Mouse (Mus musculus) Patski (cell line): Measurements from ENCODE around the gene Abca7. TPM values are rescaled to one million over a fixed set of nuclear protein-coding genes. Genes with fewer than 3 reads are reported as not detected.

Experiments
- ATAC-seq: fragments of 100-300 bp; one replicate; pipeline ENCODE4 v1.8.0; 2021
- CTCF ChIA-PET: fragments of 350-600 bp; sonication (Branson Sonifier 250); formaldehyde crosslinking; loops from one replicate; lab custom pipeline; 2022; ENCODE audit warnings: inconsistent platforms; lab: Charles Lee
- POLR2A ChIA-PET: fragments of 350-600 bp; sonication (Branson Sonifier 250); formaldehyde crosslinking; loops from one replicate; lab custom pipeline; 2022; ENCODE audit warnings: antibody characterized with exemption, inconsistent platforms; lab: Charles Lee
- DNase-seq: peaks from one replicate; pipeline ENCODE4 v3.0.0-alpha.2; 2011; ENCODE audit warnings: low read depth, low spot score
- H3K27me3 ChIP-seq: fragments of 371-371 bp; one replicate; pipeline ENCODE4 v1.5.1; 2021
- CTCF ChIP-seq: fragments of 100-300 bp; IDR thresholded peaks from one replicate; pipeline ENCODE4 v1.5.1; 2021
- in situ Hi-C: fragments of 300-500 bp; cut with MboI; formaldehyde crosslinking; loops from 3 replicates; pipeline ENCODE4 v1.11.1; 2018; ENCODE audit warnings: low pct_unique_long_range_greater_than_20kb, mixed read lengths
- polyA plus RNA-seq: library from polyadenylated mRNA; unstranded; gene quantifications from one replicate; pipeline ENCODE4 v1.2.3, GENCODE M21; 2021

The Abca7 gene
- polyA plus RNA-seq, 1 experiment from 2014 or later = 19.9 TPM

DNA sequence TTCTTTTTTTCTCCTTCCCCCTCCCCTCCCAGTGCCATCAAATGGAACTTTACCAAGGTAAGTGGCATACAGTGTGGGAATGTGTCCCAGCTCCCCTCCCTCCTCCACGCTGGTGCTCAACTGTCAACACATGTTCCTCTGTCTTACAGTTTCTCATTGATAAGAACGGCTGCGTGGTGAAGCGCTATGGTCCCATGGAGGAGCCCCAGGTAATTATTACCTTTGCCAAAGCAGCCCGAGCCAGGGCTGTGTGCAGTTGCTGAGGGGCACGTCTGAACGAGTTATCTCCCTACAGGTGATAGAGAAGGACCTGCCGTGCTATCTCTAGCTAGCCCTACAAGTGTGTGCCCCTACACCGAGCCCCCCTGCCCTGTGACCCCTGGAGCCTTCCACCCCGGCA is 59.6 kb downstream of the Abca7 start:
- in situ Hi-C loops = loop anchor here (10.0 kb wide), 1 partner anchor 59 kb away; the partner anchor contains the start of gene Stk11
- DNase-seq = no peak
- H3K27me3 ChIP-seq = no peaks in the 10 kb centered on the region
- ChIA-PET POLR2A (interaction anchor here (0.6 to 4.6 kb wide), 12 partner anchors 9 to 210 kb away, joined by 3 to 50 read pairs (median 4); partner anchors contain the start of genes Cnn2 and Polr2e), CTCF (interaction anchor here (1.0 to 1.9 kb wide), 2 partner anchors 56 to 69 kb away, joined by 3 to 5 read pairs; no protein-coding TSS in a partner anchor)
- ATAC-seq = no peak
- TF ChIP-seq CTCF = no peak

DNA sequence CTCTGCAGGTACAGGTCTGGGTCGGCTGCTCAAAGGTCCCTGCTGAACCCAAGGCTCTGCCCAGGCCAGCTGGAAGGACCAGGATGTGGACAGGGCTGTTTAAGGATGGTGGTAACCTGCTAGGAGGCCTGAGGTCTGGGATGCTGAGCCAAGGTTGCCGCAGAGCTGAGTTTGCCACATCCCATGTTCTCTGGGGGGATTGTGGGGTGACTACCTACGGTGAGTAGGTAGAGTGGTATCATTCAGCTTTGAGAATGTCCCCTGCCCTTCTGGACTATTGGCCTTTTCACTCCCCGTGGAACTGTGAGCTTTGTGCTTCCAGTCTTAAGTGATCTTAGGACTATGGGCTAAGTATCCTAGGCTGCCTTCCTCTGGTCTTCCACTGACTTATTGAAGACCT is 60.2 kb downstream of the Abca7 start:
- ChIA-PET POLR2A (interaction anchor here (0.6 to 4.6 kb wide), 15 partner anchors 8 to 211 kb away, joined by 3 to 50 read pairs (median 3); partner anchors contain the start of genes Cnn2 and Polr2e), CTCF (interaction anchor here (1.9 kb wide), 1 partner anchor 70 kb away, joined by 5 read pairs; no protein-coding TSS in a partner anchor)
- DNase-seq (no peak), ATAC-seq (no peak)
- in situ Hi-C loops = loop anchor here (10.0 kb wide), 1 partner anchor 58 kb away; the partner anchor contains the start of gene Stk11
- H3K27me3 ChIP-seq = no peaks in the 10 kb centered on the region
- TF ChIP-seq CTCF = no peak

DNA sequence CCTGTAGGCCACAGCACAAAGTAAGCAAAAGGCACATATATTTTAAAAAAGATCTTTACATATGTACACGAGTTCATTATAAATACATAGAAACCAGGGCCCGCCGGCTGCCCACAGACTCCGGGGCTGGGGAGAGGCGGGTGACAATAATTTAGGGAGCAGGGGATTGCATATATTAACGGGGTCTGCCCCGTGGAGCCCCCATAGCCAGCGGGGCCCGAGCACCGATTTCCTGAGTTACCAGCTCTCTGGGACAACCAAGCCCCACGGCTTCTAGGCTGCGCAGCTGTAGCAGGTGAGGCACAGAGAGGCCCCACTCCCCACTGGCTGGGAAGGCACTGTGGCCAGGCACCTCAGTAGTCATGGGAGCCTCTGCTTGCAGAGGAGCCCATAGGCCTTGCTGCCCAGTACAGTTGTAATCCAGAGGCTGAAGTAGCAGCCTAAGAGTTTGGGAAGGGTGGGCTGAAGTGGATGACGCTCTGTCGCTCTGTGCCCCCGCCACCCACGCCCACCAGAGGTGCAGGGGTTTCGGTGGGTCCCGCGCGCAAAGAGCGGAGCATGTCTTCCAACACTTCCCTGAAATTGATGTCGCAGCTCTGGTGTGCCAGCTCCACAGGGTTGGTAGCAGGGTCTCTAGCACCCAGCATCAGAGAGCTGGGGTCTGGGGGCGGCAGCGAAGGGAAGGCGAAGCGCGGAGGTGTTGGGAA is 60.8 kb downstream of the Abca7 start:
- DNase-seq (no peak), ATAC-seq (no peak)
- H3K27me3 ChIP-seq = no peaks in the 10 kb centered on the region
- CTCF ChIA-PET = interaction anchor here (1.3 to 1.9 kb wide), 2 partner anchors 10 to 71 kb away, joined by 5 to 6 read pairs; no protein-coding TSS in a partner anchor
- no peak for TF ChIP-seq CTCF
- POLR2A ChIA-PET = interaction anchor here (0.5 to 4.6 kb wide), 12 partner anchors 10 to 70 kb away, joined by 3 to 50 read pairs (median 4); partner anchors contain the start of gene Polr2e
- in situ Hi-C loops = loop anchor here (10.0 kb wide), 1 partner anchor 58 kb away; the partner anchor contains the start of gene Stk11

DNA sequence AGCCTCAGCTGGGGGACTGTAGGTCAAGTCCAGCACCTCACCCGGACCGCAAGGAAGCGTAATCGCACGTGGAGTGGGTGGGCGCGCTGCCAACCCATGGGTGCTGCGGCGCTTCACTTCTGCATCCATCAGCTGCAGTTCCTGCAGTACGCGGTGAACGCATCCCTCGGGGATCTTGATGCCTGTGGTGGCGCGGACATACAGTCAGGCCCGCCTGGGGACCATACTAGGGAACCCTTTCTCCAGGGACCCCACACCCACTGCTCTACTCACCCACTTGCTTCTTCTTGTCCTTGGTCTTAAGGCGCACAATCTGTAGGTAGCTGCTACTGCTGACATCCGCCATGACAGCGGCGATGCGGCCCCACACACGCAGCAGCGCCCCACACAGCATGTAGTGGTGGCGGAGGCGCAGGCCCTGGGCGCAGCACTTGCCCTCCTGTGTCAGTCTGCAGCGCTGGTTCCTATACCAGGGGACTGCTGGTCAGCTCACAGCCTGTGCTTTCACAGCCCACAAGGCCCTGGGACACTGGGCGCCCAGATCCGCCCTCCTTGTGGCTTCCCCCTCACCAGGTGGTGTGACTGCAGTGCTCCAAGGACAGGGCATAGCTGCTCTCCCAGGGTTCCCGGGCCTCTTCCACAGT is 61.5 kb downstream of the Abca7 start:
- TF ChIP-seq CTCF = no peak
- POLR2A ChIA-PET = interaction anchor here (0.5 to 4.6 kb wide), 8 partner anchors 9 to 71 kb away, joined by 3 to 50 read pairs (median 4); no protein-coding TSS in a partner anchor
- CTCF ChIA-PET = interaction anchor here (1.3 kb wide), 1 partner anchor 9 kb away, joined by 6 read pairs; no protein-coding TSS in a partner anchor
- ATAC-seq (no peak), DNase-seq (no peak)
- H3K27me3 ChIP-seq = no peaks in the 10 kb centered on the region
- in situ Hi-C loops = loop anchor here (10.0 kb wide), 1 partner anchor 57 kb away; the partner anchor contains the start of gene Stk11

DNA sequence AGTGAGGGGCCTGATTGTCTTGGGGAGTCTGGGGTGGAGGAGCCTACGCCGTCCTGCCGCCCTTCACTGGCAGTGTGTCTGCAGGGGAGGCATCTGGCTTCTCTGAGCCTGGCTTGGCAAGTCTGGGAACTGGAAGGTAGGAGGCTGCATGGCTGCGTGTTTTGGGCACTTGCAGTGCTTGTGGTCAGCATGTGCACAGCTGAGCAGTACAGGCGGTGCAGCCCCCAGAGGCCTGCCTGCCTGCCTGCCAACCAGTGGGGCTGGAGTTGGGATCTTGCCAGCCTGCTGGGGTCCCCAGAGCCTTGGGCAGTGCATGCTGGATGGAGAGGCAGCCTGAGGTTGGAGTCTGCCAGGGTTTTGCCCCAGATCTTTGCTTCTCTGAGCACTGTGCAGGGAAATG is 66.8 kb downstream of the Abca7 start:
- no peaks in the 10 kb centered on the region for H3K27me3 ChIP-seq
- ChIA-PET POLR2A (interaction anchor here (1.5 kb wide), 1 partner anchor 8 kb away, joined by 5 read pairs; no protein-coding TSS in a partner anchor), CTCF (no interaction called here)
- ATAC-seq (no peak), DNase-seq (no peak)
- TF ChIP-seq CTCF = no peak
- in situ Hi-C loops = no loop called here

DNA sequence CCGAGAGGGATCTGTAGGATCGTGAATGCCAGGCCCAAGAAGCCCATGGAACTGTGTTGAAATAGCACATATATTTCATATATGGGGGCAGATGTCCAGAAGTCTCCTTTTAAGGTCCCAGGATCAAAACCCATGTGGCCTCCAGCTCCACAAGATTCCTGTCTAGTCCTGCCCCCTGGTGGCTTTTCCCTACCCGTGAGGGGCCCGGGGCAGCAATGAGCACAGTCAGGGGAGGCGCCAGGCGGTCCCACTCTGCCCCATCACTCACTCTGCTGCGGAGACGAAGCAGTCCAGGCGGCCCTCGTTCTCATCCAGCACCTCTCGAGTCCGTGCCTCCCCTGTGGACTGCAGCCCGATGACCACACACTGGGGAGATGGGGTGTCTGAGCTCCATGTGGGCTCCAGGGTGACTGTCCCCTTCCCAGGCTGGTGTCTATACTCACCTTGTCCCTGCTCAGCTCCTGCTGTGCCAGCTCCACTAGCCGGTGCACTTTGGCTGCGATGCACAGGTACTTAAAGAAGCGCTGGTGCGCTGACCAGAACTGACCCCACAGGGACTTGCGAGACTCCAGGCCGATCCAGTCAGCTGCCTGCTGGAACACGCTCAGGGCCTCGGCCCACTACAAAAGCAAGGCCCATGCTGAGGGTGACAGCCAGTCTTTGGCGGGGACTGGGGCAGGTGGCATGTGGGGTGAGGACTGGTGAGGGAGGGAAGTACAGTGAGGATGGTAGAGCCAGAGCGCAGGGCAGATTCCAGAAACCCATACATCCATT is 67.8 kb downstream of the Abca7 start:
- ChIA-PET POLR2A (interaction anchor here (1.2 to 1.5 kb wide), 3 partner anchors 7 to 79 kb away, joined by 3 to 5 read pairs (median 4); partner anchors contain the start of gene Tmem259), CTCF (no interaction called here)
- in situ Hi-C loops = no loop called here
- ATAC-seq (no peak), DNase-seq (no peak)
- TF ChIP-seq CTCF = no peak
- H3K27me3 ChIP-seq = no peaks in the 10 kb centered on the region

Other genes with a start within 250 kb of the Abca7 start
- 44.6 TPM for gene Polrmt, start 249.9 kb upstream of the Abca7 start, polyA plus RNA-seq
- gene Fgf22, start 241.4 kb upstream of the Abca7 start, polyA plus RNA-seq = 0.63 TPM
- gene Rnf126, start 229.5 kb upstream of the Abca7 start, polyA plus RNA-seq = 58.5 TPM
- gene Fstl3, start 219.2 kb upstream of the Abca7 start, polyA plus RNA-seq = 2.3 TPM
- not detected for gene Prss57, start 205.5 kb upstream of the Abca7 start, polyA plus RNA-seq
- gene Palm, start 202.9 kb upstream of the Abca7 start, polyA plus RNA-seq = 141 TPM
- 0.17 TPM for gene Misp, start 175.5 kb upstream of the Abca7 start, polyA plus RNA-seq
- gene Ptbp1, start 142.1 kb upstream of the Abca7 start, polyA plus RNA-seq = 349 TPM
- 7.5 TPM for gene Prtn3, start 122.0 kb upstream of the Abca7 start, polyA plus RNA-seq
- 34.6 TPM for gene Plppr3, start 121.9 kb upstream of the Abca7 start, polyA plus RNA-seq
- gene Elane, start 110.2 kb upstream of the Abca7 start, polyA plus RNA-seq = not detected
- not detected for gene Cfd, start 105.6 kb upstream of the Abca7 start, polyA plus RNA-seq
- gene Med16, start 87.6 kb upstream of the Abca7 start, polyA plus RNA-seq = 27.1 TPM
- not detected for gene Gm26602, start 85.6 kb upstream of the Abca7 start, polyA plus RNA-seq
- gene Kiss1r, start 79.5 kb upstream of the Abca7 start, polyA plus RNA-seq = 2.1 TPM
- 101 TPM for gene R3hdm4, start 75.3 kb upstream of the Abca7 start, polyA plus RNA-seq
- gene Arid3a, start 69.5 kb upstream of the Abca7 start, polyA plus RNA-seq = 5.9 TPM
- gene Wdr18, start 36.3 kb upstream of the Abca7 start, polyA plus RNA-seq = 45.4 TPM
- 0.54 TPM for gene Grin3b, start 25.8 kb upstream of the Abca7 start, polyA plus RNA-seq
- 145 TPM for gene Tmem259, start 12.2 kb upstream of the Abca7 start, polyA plus RNA-seq
- 393 TPM for gene Cnn2, start 7.9 kb upstream of the Abca7 start, polyA plus RNA-seq
- 0.85 TPM for gene Arhgap45, start 20.2 kb downstream of the Abca7 start, polyA plus RNA-seq
- gene Polr2e, start 43.3 kb downstream of the Abca7 start, polyA plus RNA-seq = 146 TPM
- gene Gpx4, start 50.7 kb downstream of the Abca7 start, polyA plus RNA-seq = 916 TPM
- gene Sbno2, start 109.1 kb downstream of the Abca7 start, polyA plus RNA-seq = 181 TPM
- gene Stk11, start 119.3 kb downstream of the Abca7 start, polyA plus RNA-seq = 140 TPM
- 475 TPM for gene Atp5d, start 142.1 kb downstream of the Abca7 start, polyA plus RNA-seq
- gene Cbarp, start 144.3 kb downstream of the Abca7 start, polyA plus RNA-seq = 30.0 TPM
- gene Midn, start 151.8 kb downstream of the Abca7 start, polyA plus RNA-seq = 116 TPM
- gene Cirbp, start 169.5 kb downstream of the Abca7 start, polyA plus RNA-seq = 62.1 TPM
- 7.9 TPM for gene 1600002K03Rik, start 176.4 kb downstream of the Abca7 start, polyA plus RNA-seq
- 1.1 TPM for gene Efna2, start 183.0 kb downstream of the Abca7 start, polyA plus RNA-seq
- 41.4 TPM for gene Mum1, start 229.9 kb downstream of the Abca7 start, polyA plus RNA-seq